Mouse (Mus musculus) lung, postnatal 4 days (tissue): ENCODE measurements at regions not wholly inside any gene's neighbourhood (a gene's known extent, or its start where the extent isn't known, plus 50 kb on each side); places are given as distances from the start of the nearest gene placed in this dataset.

ENCODE experiments used
- DNase-seq, 2 experiments: peaks; one replicate each; pipeline ENCODE4 v3.0.0; 2021

DNA sequence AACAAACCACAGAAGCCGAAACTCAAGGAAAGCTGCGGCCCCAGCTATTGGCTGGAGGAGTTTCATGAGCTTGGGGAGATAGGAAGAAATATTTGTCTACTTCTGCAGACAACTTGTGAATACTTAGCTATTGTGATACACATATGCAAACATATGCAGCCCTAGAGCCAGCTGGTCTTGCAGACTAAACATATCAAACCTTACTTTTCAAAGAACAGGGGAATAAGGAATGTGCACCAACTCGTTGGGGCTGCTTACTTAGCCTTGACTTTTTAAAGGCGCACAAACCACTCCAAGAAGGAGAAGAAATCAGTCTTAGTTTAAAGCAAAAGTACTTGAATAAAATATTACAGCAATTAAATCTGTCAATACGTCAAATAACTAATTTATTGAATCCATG is 106.8 kb upstream of the Lpar1 start:
- no peak for DNase-seq

DNA sequence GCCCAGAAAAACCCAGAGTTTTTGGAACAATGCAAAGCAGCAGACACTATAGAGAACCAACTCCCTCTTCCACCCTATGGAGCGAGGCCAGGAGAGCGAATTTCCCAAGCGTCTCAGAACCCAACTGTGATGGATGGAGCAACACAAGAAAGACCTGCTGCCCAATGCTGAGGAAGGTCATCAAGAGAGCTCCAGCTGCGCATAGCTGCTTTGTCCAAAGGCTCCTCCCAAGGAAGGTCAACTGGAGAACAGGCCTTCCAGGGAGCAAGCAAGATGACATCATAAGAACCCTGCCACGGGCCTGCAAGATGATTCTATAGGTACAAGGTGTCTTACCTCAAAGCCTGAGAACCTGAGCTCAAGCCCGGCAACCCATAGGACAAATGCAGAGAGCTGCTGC is 104.5 kb upstream of the Lpar1 start:
- DNase-seq, result peak in 1 of 2 experiments; percentile 29

GRCm38 (mm10) chr4:58647761-58648295 is 94.1 kb upstream of the Lpar1 start:
- DNase-seq, result no peak

DNA sequence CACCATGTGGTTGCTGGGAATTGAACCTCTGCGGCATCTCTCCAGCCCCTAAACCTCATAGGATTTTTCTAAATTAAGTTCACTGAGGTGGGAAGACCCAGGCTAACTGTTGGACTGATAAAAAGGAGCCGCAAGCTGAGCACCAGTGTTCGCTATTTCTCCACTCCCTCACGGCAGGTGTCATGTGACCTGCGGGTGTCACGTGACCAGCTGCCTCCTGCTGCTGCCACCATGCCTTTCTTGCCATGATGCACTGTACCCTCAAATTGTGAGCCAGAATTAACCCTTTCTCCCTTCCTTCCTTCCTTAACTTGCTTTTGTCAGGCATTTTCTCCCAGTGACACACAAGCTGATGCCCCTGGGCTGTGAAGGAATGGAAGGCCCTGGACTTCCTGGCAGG is 93.1 kb upstream of the Lpar1 start:
- DNase-seq, result no peak

DNA sequence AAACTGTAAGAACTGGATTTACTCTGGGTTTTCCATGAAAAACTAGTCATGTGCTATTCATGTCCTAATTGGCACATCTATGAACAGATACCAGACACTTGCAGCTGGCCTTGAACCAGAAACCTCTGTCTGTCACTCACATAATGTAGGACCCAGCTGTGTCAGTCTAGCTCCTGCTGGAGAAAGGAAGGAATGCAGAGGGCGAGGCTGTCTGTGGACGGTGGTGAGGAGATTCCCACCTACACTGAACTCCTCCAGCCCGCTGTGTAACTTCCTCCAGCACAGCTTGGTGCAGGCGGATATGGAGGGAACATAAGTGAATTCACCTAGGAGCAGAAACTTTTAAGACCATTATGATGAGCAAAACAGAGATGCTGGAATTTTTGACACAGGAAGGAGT is 89.7 kb upstream of the Lpar1 start:
- DNase-seq, result no peak

GRCm38 (mm10) chr4:58642236-58642635 is 88.5 kb upstream of the Lpar1 start:
- DNase-seq, result no peak

GRCm38 (mm10) chr4:58632696-58633095 is 79.0 kb upstream of the Lpar1 start:
- no peak for DNase-seq

DNA sequence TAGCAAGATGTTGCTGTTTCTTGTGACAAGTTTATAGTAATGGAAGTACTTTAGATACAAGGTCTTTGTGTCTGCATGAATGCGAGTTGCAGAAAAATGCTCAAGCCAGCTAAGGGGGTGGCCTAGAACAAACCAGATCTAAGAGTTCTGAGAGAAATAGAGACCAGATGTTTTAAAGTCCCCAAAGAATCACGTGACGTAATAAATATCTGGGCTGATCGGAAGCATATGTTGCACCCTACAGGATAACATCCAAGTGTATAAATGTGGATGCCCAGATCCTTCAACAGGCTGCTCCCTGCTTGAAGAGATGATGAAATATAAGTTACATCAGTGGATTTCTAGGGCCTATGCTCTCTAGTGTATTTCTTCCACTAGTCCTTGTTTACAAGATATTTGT is 77.7 kb upstream of the Lpar1 start:
- DNase-seq, result no peak

GRCm38 (mm10) chr4:58627021-58627420 is 73.3 kb upstream of the Lpar1 start:
- DNase-seq, result no peak

DNA sequence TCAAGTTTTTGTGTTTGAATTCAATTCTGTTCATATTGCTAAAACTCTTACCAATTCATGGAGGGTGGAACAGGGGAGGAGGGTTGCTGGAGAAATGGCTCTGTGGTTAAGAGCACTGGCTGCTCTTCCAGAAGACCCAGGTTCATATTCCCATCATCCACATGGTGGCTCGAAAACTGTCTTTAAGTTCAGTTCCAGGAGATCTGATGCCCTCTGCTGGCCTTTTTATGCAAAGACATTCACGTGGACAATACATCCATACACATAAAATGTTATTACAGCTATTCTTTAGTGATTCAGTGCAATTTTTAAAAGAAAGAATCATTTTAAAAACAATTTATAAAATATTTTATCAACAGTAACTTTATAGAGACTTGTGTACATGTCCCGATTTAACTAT is 70.4 kb upstream of the Lpar1 start:
- no peak for DNase-seq

DNA sequence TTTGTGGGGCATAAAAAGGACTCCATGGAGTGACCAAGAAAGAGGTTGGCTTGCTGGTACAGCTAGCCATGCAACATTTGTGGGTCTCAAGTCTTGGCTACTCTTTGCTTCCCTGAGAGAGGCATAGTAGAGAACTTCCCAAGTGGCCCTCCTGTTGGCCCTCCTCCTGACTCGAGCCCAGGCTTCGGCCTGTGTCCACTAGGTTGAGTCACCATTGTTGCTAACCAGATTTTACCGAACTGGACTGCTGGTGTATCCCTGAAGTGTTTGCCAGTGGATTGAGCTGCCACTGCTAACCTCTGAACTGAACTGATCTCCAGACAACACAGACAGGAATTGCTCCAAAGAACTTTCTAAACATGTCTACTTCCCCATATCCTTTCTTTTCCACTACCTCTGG is 66.9 kb upstream of the Lpar1 start:
- no peak for DNase-seq

DNA sequence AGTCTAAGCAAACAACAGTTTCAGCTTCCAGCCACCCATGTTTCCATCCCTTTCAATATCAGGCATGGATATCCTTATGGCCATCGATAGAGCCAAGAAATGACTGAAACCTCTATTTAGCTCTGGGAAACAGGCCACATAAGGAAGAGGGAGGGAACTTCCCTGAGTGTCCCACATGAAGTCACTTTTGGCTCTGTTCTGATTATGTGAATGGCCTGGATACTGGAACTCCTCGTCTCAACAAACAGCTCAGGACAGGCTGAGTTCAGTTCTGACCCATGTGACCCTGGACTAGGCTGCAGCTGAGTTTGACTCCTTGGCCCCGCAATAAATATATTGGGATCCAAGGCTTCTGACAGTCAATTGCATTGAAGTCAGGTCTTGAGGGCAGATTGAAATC is 63.6 kb upstream of the Lpar1 start:
- DNase-seq, result no peak

DNA sequence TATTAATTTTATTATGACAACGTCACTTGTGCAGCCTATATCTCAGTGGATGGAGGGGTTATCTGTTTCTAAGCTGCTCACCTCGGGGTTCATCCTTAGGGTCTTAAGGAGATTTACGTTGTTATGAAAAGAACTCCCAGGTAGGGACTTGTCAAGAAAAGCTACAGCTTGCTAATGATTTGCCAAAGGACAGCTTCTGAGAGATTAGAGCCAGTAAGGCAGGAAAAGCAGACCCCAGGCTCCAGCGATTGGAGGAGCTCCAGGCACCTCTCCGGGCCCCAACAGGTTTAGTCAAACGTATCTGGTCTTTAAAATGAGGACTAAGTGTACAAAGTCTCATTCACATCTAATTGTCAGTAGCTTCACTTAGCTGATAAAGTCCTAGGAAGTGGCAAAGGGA is 59.8 kb upstream of the Lpar1 start:
- no peak for DNase-seq

GRCm38 (mm10) chr4:58613022-58613421 is 59.3 kb upstream of the Lpar1 start:
- DNase-seq, result no peak

DNA sequence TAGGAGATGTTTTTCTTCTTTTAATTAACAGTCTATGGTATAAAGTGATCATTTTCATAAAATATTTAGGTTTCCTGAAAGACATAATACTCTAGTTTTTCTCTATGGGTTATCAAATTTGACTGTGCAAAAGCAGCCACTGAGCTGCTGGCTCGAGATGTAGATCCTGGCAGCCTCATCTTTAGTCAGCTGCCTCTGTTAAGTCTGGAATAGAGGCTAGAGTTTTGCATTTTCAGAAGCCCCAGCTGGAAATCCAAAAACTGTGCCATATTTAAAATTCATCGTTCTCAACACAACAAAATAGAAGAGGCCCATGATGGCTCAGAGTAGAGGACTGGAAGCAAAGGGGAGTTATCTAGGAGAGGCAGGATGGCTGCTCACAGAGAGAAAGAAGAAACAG is 53.8 kb upstream of the Lpar1 start:
- no peak for DNase-seq

GRCm38 (mm10) chr4:58605941-58606340 is 52.2 kb upstream of the Lpar1 start:
- DNase-seq, result no peak
